Mouse (Mus musculus): ENCODE results near the gene F12. TPM values are rescaled to one million over a fixed set of nuclear protein-coding genes. Genes with fewer than 3 reads are reported as not detected.
A peak's percentile ranks its signal among the peaks of the same experiment; 100 is the strongest.

F12 gene
- polyA plus RNA-seq, 2 experiments: 0.11 TPM; not detected in 1

GRCm38 (mm10) chr13:55473076-55473831 lies 46.7 kb upstream of the F12 start:
- Histone ChIP-seq H3K27ac (replicated peaks; ENCODE audit: low read depth, low read length) (peak overlapping the region; percentile 75; the same call in 1 of the 2 replicates), H3K4me1 (ENCODE audit: control insufficient read depth, insufficient read depth, low read length) (peaks cover 16% of the 10 kb centered on the region), H3K4me2 (replicated peaks; ENCODE audit: low read depth, low read length, severe bottlenecking) (peak overlapping the region; percentile 100), H3K36me3 (ENCODE audit: control insufficient read depth, insufficient read depth, low read length) (peaks cover 47% of the 10 kb centered on the region), H3K9me3 (ENCODE audit: control insufficient read depth, low read length) (no peaks in the 10 kb centered on the region), H3K9ac (ENCODE audit: low read depth, low read length, severe bottlenecking) (peak overlapping the region; percentile 72), H3K4me3 (replicated peaks; ENCODE audit: low read length) (peak overlapping the region; percentile 61), H3K27me3 (ENCODE audit: control insufficient read depth, insufficient read depth, low read length) (no peaks in the 10 kb centered on the region)
- ATAC-seq (ENCODE audit: low FRiP score, low read depth) (no peak), DNase-seq (ENCODE audit: low spot score) (no peak)
- 15% methylated on average over 18 of the region's 18 CpGs for WGBS
- no peak for TF ChIP-seq POLR2A (IDR thresholded peaks at IDR 0.05; ENCODE audit: borderline replicate concordance, extremely low read depth, insufficient read depth, insufficient read length)

GRCm38 (mm10) chr13:55472132-55473022 lies 45.8 kb upstream of the F12 start:
- no peak for TF ChIP-seq POLR2A (IDR thresholded peaks at IDR 0.05; ENCODE audit: borderline replicate concordance, extremely low read depth, insufficient read depth, insufficient read length)
- WGBS: under 1% methylated on average over 83 of the region's 103 CpGs

GRCm38 (mm10) chr13:55471819-55472131 lies 45.2 kb upstream of the F12 start:
- H3K4me1 ChIP-seq (ENCODE audit: control insufficient read depth, insufficient read depth, low read length): peaks cover 16% of the 10 kb centered on the region

More at GRCm38 (mm10) chr13:55472132-55473022, 45.8 kb upstream of the F12 start:
- Histone ChIP-seq H3K27me3 (ENCODE audit: control insufficient read depth, insufficient read depth, low read length) (no peaks in the 10 kb centered on the region), H3K9me3 (ENCODE audit: control insufficient read depth, low read length) (no peaks in the 10 kb centered on the region), H3K4me2 (replicated peaks; ENCODE audit: low read depth, low read length, severe bottlenecking) (peak overlapping the region; percentile 100), H3K4me1 (ENCODE audit: control insufficient read depth, insufficient read depth, low read length) (peaks cover 16% of the 10 kb centered on the region), H3K36me3 (ENCODE audit: control insufficient read depth, insufficient read depth, low read length) (peaks cover 39% of the 10 kb centered on the region), H3K9ac (ENCODE audit: low read depth, low read length, severe bottlenecking) (peak overlapping the region; percentile 72), H3K4me3 (replicated peaks; ENCODE audit: low read length) (peak overlapping the region; percentile 61), H3K27ac (replicated peaks; ENCODE audit: low read depth, low read length) (peak overlapping the region; percentile 75)
- peak; percentile 50 for DNase-seq (ENCODE audit: low spot score)
- peak; percentile 41 for ATAC-seq (ENCODE audit: low FRiP score, low read depth)

GRCm38 (mm10) chr13:55471156-55471818 lies 44.7 kb upstream of the F12 start:
- TF ChIP-seq POLR2A (IDR thresholded peaks at IDR 0.05; ENCODE audit: borderline replicate concordance, extremely low read depth, insufficient read depth, insufficient read length): peak; percentile 54; the same call in 1 of the 2 replicates
- Histone ChIP-seq H3K4me3 (replicated peaks; ENCODE audit: low read length) (peak overlapping the region; percentile 61), H3K9ac (ENCODE audit: low read depth, low read length, severe bottlenecking) (peak overlapping the region; percentile 72), H3K4me1 (ENCODE audit: control insufficient read depth, insufficient read depth, low read length) (peaks cover 16% of the 10 kb centered on the region), H3K36me3 (ENCODE audit: control insufficient read depth, insufficient read depth, low read length) (peaks cover 28% of the 10 kb centered on the region), H3K27ac (replicated peaks; ENCODE audit: low read depth, low read length) (peak overlapping the region; percentile 75), H3K27me3 (ENCODE audit: control insufficient read depth, insufficient read depth, low read length) (no peaks in the 10 kb centered on the region), H3K4me2 (replicated peaks; ENCODE audit: low read depth, low read length, severe bottlenecking) (peak overlapping the region; percentile 100), H3K9me3 (ENCODE audit: control insufficient read depth, low read length) (no peaks in the 10 kb centered on the region)
- WGBS: 2% methylated on average over 37 of the region's 54 CpGs
- ATAC-seq (ENCODE audit: low FRiP score, low read depth) (peak; percentile 67), DNase-seq (ENCODE audit: low spot score) (peak; percentile 81)

More at GRCm38 (mm10) chr13:55471819-55472131, 45.2 kb upstream of the F12 start:
- TF ChIP-seq POLR2A (IDR thresholded peaks at IDR 0.05; ENCODE audit: borderline replicate concordance, extremely low read depth, insufficient read depth, insufficient read length): no peak
- H3K4me2 ChIP-seq (replicated peaks; ENCODE audit: low read depth, low read length, severe bottlenecking): peak overlapping the region; percentile 100
- H3K4me3 ChIP-seq (replicated peaks; ENCODE audit: low read length): peak overlapping the region; percentile 61
- no peak for DNase-seq (ENCODE audit: low spot score)
- ATAC-seq (ENCODE audit: low FRiP score, low read depth): no peak; the same call in 1 of the 2 replicates
- no peaks in the 10 kb centered on the region for H3K9me3 ChIP-seq (ENCODE audit: control insufficient read depth, low read length)
- H3K36me3 ChIP-seq (ENCODE audit: control insufficient read depth, insufficient read depth, low read length): peaks cover 33% of the 10 kb centered on the region
- no peaks in the 10 kb centered on the region for H3K27me3 ChIP-seq (ENCODE audit: control insufficient read depth, insufficient read depth, low read length)
- peak overlapping the region; percentile 75 for H3K27ac ChIP-seq (replicated peaks; ENCODE audit: low read depth, low read length)
- peak overlapping the region; percentile 72 for H3K9ac ChIP-seq (ENCODE audit: low read depth, low read length, severe bottlenecking)
- WGBS: 3% methylated on average over 7 of the region's 31 CpGs

GRCm38 (mm10) chr13:55470372-55470771 lies 43.8 kb upstream of the F12 start:
- Histone ChIP-seq H3K4me2 (replicated peaks; ENCODE audit: low read depth, low read length, severe bottlenecking) (no peak overlapping the region), H3K4me3 (replicated peaks; ENCODE audit: low read length) (no peak overlapping the region), H3K27ac (replicated peaks; ENCODE audit: low read depth, low read length) (no peak overlapping the region), H3K9ac (ENCODE audit: low read depth, low read length, severe bottlenecking) (no peak overlapping the region), H3K36me3 (ENCODE audit: control insufficient read depth, insufficient read depth, low read length) (peaks cover 19% of the 10 kb centered on the region), H3K9me3 (ENCODE audit: control insufficient read depth, low read length) (no peaks in the 10 kb centered on the region), H3K27me3 (ENCODE audit: control insufficient read depth, insufficient read depth, low read length) (no peaks in the 10 kb centered on the region), H3K4me1 (ENCODE audit: control insufficient read depth, insufficient read depth, low read length) (peaks cover 21% of the 10 kb centered on the region)
- TF ChIP-seq POLR2A (IDR thresholded peaks at IDR 0.05; ENCODE audit: borderline replicate concordance, extremely low read depth, insufficient read depth, insufficient read length): no peak
- 76% methylated on average over 9 of the region's 9 CpGs for WGBS
- DNase-seq (ENCODE audit: low spot score): no peak
- no peak for ATAC-seq (ENCODE audit: low FRiP score, low read depth)
